Mouse (Mus musculus) spleen, adult 2 months (tissue): Measurements from ENCODE around the gene Reg4. TPM values are rescaled to one million over a fixed set of nuclear protein-coding genes. Genes with fewer than 3 reads are reported as not detected.
A peak's percentile ranks its signal among the peaks of the same experiment; 100 is the strongest.

ENCODE experiments used
- DNase-seq, 2 experiments: peaks; one replicate each; pipeline versions ENCODE4 v3.0.0 to v3.0.0-alpha.2; 2012 to 2021; ENCODE audit warnings: low spot score in 2 of 2, low read depth in 1 of 2
- H3K27ac ChIP-seq: fragments of 200-500 bp; 2 replicates; pipeline ENCODE4 v1.5.1; 2012; ENCODE audit warnings: low read length, inconsistent platforms; ENCODE audit not compliant: insufficient read depth
- H3K27me3 ChIP-seq: fragments of 200-500 bp; 2 replicates; pipeline ENCODE4 v1.6.1; 2012; ENCODE audit warnings: mild to moderate bottlenecking, moderate library complexity, low read length, inconsistent platforms; ENCODE audit not compliant: control insufficient read depth, insufficient read depth
- H3K36me3 ChIP-seq: fragments of 200-500 bp; 2 replicates; pipeline ENCODE4 v1.6.1; 2012; ENCODE audit warnings: mild to moderate bottlenecking, low read length, inconsistent platforms; ENCODE audit not compliant: control insufficient read depth, insufficient read depth
- H3K4me1 ChIP-seq: fragments of 200-500 bp; 2 replicates; pipeline ENCODE4 v1.6.1; 2011; ENCODE audit warnings: inconsistent platforms; ENCODE audit not compliant: control insufficient read depth, insufficient read depth, insufficient read length
- H3K4me3 ChIP-seq: fragments of 200-500 bp; 2 replicates; pipeline ENCODE4 v1.5.1; 2011; ENCODE audit warnings: mild to moderate bottlenecking, inconsistent platforms; ENCODE audit not compliant: insufficient read depth, insufficient read length; ENCODE audit errors: extremely low read depth
- CTCF ChIP-seq: fragments of 200-500 bp; IDR thresholded peaks from 2 replicates; pipeline ENCODE4 v1.5.1; 2011; ENCODE audit warnings: mild to moderate bottlenecking, inconsistent platforms; ENCODE audit not compliant: insufficient read depth, insufficient read length, insufficient replicate concordance; ENCODE audit errors: extremely low read depth
- POLR2A ChIP-seq: fragments of 200-500 bp; IDR thresholded peaks from 2 replicates; pipeline ENCODE4 v1.6.1; 2011; ENCODE audit warnings: low read depth, low read length, inconsistent platforms
- WGBS: fragments of 180-500 bp; shearing (Covaris S2); methylation state at CpG from one replicate; pipeline ENCODE4 v1.1.7; 2018; 5-methylcytosine and 5-hydroxymethylcytosine counted together
- polyA plus RNA-seq: library from polyadenylated mRNA; depleted of rRNA; stranded (reverse); fragments of >200 nt; gene quantifications from 2 replicates; pipeline ENCODE4 v1.2.3, GENCODE M21; 2012; rRNA removed

Gene Reg4
- polyA plus RNA-seq: not detected in 2 replicates

DNA sequence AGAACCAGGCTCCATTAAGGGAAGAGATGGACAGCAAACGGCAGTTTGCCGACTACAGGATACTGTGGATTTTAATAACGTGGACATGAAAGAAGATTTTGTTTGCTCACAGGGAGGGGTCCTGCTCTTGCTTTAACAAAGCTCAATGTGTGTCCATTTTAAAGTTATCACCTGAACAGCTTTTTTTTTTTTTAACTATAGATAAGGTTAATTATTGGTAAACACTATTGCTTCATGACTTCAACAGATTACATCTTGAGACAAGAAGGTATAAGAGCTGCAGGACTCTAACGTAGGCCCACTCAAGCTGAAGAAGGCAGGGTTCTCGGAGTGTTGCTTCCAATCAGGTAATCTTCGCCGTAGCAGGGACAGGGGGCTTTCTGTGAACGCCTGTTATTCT is at the start of gene Reg4:
Gene Reg4 (plus strand): TSS at position 301 of the 400 bp plus-strand sequence.
- TF ChIP-seq POLR2A (no peak), CTCF (no peak)
- WGBS: 87% methylated on average over 8 of the region's 8 CpGs
- Histone ChIP-seq H3K27me3 (no peaks in the 10 kb centered on the region), H3K4me1 (no peaks in the 10 kb centered on the region), H3K27ac (no peak within 1 kb of the TSS), H3K4me3 (no peak within 1 kb of the TSS), H3K36me3 (no peaks in the 10 kb centered on the region)
- no peak for DNase-seq

DNA sequence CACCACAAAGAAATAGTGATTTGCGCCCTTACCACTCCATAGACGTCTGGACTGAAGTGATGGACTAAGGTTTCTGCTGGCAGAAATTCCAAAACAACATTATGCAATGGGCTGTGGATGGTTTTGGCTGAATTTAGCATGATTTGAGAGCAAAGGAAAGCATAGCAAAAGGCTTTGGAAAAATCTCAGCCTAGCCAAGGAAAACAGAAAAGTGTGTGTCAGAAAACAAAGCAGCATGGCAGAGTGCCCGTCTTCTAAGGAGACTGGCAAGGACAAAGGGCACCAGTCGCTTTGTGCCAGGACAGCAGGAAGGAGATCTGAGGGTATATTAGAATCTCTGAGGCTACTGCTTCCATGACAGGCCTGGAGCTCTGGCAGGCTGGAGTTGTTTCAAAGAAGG is 43.6 kb upstream of the Reg4 start:
- Histone ChIP-seq H3K27ac (no peak overlapping the region), H3K36me3 (no peaks in the 10 kb centered on the region), H3K4me3 (no peak overlapping the region), H3K4me1 (no peaks in the 10 kb centered on the region), H3K27me3 (no peaks in the 10 kb centered on the region)
- 85% methylated on average over 4 of the region's 4 CpGs for WGBS
- no peak for DNase-seq
- TF ChIP-seq CTCF: no peak
- no peak for TF ChIP-seq POLR2A

DNA sequence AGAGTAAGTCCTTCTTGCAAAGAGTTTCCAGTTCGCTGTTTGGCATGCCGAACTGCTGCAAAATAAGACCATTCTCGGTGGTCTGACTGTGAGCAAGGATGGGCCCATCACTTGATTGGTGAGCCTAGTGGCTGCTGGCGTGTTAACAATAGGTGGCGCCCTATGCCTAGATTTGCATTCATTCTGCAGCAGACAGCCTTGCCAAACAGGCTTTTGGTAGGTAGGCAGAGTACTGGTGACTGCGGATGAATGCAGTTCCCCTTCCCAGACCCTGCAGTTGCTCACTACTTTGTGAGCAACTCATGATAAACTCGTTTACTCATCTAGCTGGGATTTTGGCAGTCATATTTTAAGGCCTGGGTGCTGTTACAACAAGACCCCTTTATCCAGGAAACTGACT is 41.2 kb upstream of the Reg4 start:
- TF ChIP-seq CTCF (peak; percentile 2; the same call in 1 of the 2 replicates), POLR2A (no peak)
- Histone ChIP-seq H3K27ac (no peak overlapping the region), H3K4me3 (no peak overlapping the region), H3K27me3 (no peaks in the 10 kb centered on the region), H3K36me3 (no peaks in the 10 kb centered on the region), H3K4me1 (no peaks in the 10 kb centered on the region)
- no peak for DNase-seq
- WGBS: 53% methylated on average over 7 of the region's 7 CpGs

DNA sequence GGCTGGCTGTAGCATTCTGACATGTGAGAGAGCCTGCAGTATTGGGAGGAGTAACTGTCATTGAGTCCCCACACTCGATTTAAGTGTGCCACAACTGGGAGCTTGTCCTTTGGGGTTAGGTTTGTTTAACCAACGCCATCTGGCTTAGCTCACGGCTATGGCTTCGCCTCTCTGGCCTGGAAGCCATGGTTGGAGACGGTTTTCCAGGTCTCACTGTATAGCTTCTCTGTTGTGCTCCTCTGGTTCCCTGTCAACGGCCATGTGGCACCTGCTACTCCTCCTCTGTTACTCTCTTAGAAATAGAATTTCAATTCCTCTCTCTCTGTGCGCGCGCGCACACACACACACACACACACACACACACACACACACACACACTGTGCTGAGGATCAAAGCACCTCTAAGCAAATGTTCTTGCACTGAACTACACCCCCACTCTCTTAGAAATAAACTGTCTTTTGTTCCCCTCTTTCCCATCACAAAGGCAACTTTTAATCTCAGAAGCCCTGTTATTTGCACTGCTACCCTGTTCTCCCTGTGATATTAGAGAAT is 36.7 kb upstream of the Reg4 start:
- Histone ChIP-seq H3K27me3 (no peaks in the 10 kb centered on the region), H3K27ac (no peak overlapping the region), H3K4me1 (no peaks in the 10 kb centered on the region), H3K36me3 (no peaks in the 10 kb centered on the region), H3K4me3 (no peak overlapping the region)
- no peak for TF ChIP-seq POLR2A
- WGBS: 77% methylated on average over 10 of the region's 10 CpGs
- no peak for DNase-seq

DNA sequence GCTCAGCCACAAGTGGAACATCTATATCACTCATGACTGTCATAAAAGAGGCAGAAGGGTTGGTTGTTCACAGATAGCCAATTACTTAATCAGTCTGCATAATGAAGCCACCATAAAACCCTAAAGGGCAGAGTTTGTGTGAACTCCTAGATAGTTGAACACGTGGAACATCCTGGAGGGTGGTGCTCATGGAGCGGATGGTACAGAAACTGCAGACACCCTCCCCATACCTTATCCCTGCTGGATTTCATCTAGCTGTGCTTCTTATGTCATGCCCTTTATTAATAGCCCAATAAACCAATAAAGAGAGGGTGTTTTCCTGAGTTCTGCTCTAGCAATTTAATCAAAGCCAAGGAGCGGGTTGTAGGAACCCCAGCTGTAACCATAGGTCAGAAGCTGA is 34.2 kb upstream of the Reg4 start:
- Histone ChIP-seq H3K27ac (no peak overlapping the region), H3K4me3 (no peak overlapping the region), H3K27me3 (no peaks in the 10 kb centered on the region), H3K36me3 (no peaks in the 10 kb centered on the region), H3K4me1 (no peaks in the 10 kb centered on the region)
- WGBS: 94% methylated on average over 3 of the region's 3 CpGs
- TF ChIP-seq CTCF (no peak), POLR2A (no peak)
- no peak for DNase-seq

DNA sequence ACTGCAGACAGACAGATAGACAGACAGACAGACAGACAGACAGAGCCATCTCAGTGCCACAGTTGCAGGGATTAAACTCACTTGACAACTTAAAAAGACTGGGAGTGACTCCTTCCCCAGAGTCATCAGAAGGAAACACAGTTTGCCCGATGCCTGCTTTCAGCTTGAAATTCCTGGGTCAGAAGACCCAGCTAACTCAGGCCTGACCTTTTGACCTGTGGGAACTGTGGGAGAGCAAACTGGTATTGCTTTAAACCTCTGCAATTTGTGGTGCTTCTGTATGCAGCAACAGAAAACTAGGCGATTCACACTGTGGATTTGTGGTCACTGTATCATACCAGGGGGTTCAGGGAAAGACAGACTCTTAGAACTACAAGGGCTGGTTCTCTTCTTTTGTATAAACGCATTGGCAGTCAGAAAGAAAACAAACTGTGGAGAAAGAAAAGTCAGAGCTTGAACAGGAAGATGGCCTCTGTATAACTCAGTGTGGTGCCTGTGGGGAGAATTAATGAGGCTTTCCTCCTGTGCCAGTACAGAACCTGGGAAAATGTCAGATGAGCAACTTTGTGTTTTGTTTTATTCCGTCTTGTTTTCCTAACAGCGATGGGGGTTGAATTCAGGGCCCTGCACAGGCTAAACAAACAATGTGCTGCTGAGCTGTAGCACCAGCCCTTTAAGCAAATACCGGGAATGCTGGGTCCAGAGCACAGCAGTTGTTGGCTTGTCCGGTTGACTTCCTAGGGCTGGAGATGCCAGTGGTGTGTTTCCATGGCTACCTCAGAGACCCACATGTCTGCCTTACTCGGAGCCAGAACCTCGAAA is 24.0 kb upstream of the Reg4 start:
- no peak overlapping the region for H3K27ac ChIP-seq
- H3K4me1 ChIP-seq: no peaks in the 10 kb centered on the region
- DNase-seq: no peak
- TF ChIP-seq CTCF: no peak
- no peak for TF ChIP-seq POLR2A
- no peak overlapping the region for H3K4me3 ChIP-seq
- 75% methylated on average over 9 of the region's 9 CpGs for WGBS
- no peaks in the 10 kb centered on the region for H3K27me3 ChIP-seq
- no peaks in the 10 kb centered on the region for H3K36me3 ChIP-seq

DNA sequence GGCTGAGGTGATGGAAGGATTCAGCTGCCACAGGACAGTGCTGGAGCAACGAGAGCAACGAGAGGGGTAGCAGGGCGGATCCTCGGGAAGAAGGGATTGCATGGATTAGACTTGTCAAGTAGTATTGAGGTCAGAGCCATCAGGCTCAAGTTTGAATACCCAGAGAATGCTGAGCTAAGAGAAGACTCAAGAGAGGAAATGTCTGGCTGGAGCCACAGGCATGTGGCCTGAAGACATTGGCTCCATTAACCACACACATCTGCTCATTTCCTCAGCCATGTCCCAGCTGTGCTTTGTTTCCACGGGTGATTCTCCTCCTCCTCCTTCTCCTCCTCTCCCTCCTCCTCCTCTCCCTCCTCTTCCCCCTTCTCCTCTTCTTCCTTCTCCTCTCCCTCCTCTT is 22.2 kb upstream of the Reg4 start:
- H3K27ac ChIP-seq: no peak overlapping the region
- H3K4me3 ChIP-seq: no peak overlapping the region
- WGBS: 61% methylated on average over 5 of the region's 5 CpGs
- H3K27me3 ChIP-seq: no peaks in the 10 kb centered on the region
- no peaks in the 10 kb centered on the region for H3K4me1 ChIP-seq
- no peaks in the 10 kb centered on the region for H3K36me3 ChIP-seq
- TF ChIP-seq CTCF: no peak
- TF ChIP-seq POLR2A: no peak
- DNase-seq: no peak
